ENCODE assay signal across 16 mouse cellular contexts in genomic region chr5:98566461-98567193, GRCm38 (mm10). TPM values are rescaled to one million over a fixed set of nuclear protein-coding genes. Genes with fewer than 3 reads are reported as not detected.
DNase-seq lines count a peak whose midpoint lies in the region; ATAC-seq lines count a peak whose summit lies in the region.
"Had no signal": no experiment of that assay in that cellular context is flagged by ENCODE, and none has a peak within 500 bp of the region (broad histone marks: within the 10 kb centered on the region; RNA-seq: fewer than 3 reads in every experiment).

No protein-coding gene starts in this region.

- H3K4me1 ChIP-seq in lung, embryonic 16.5 days (replicated peaks; ENCODE audit: control insufficient read depth, insufficient read depth, low read length): peaks cover 26% of the 10 kb centered on the region
- 0 out of 2 replicates have a peak, but pooled peaks cover 3% of the 10 kb centered on the region for H3K4me1 ChIP-seq in embryonic facial prominence, embryonic 12.5 days
- H3K4me1 ChIP-seq in hindbrain, embryonic 14.5 days (replicated peaks; ENCODE audit: control insufficient read depth, insufficient read depth, low read length): no peaks in the 10 kb centered on the region
- no peaks in the 10 kb centered on the region for H3K4me1 ChIP-seq in neural tube, embryonic 13.5 days (replicated peaks)
- peaks cover 14% of the 10 kb centered on the region; the same call in 1 of the 2 replicates for H3K4me1 ChIP-seq in kidney, embryonic 15.5 days
- H3K4me1 ChIP-seq: liver, embryonic 13.5 days had no signal

- 0 out of 2 replicates have a peak overlapping the region, but pooled peaks have one; percentile 1 for H3K27ac ChIP-seq in lung, embryonic 16.5 days (ENCODE audit: low read length)
- no peak overlapping the region for H3K27ac ChIP-seq in embryonic facial prominence, embryonic 12.5 days
- H3K27ac ChIP-seq in hindbrain, embryonic 14.5 days: no peak overlapping the region
- H3K27ac ChIP-seq in neural tube, embryonic 13.5 days (replicated peaks): no peak overlapping the region
- H3K27ac ChIP-seq in kidney, embryonic 15.5 days: no peak overlapping the region
- H3K27ac ChIP-seq: heart, embryonic 13.5 days; liver, embryonic 13.5 days had no signal

- peak; percentile 23; the same call in 1 of the 2 replicates for ATAC-seq in lung, embryonic 16.5 days (ENCODE audit: low read depth)
- ATAC-seq in embryonic facial prominence, embryonic 12.5 days (ENCODE audit: insufficient number of reproducible peaks, insufficient read depth, low FRiP score, low TSS enrichment): peak; percentile 69; the same call in 1 of the 2 replicates
- ATAC-seq in hindbrain, embryonic 14.5 days (ENCODE audit: low FRiP score): peak; percentile 51; the same call in 1 of the 2 replicates
- 0 out of 2 replicates have a peak, but pooled peaks have one; percentile 40 for ATAC-seq in neural tube, embryonic 13.5 days (ENCODE audit: low read depth)
- ATAC-seq in kidney, embryonic 15.5 days (replicated peaks; ENCODE audit: low FRiP score): no peak
- ATAC-seq: CD4-positive, CD25-positive, alpha-beta regulatory T cell, adult 4 months; intestine, postnatal 0 days had no signal

- no peak overlapping the region for H3K4me2 ChIP-seq in lung, embryonic 16.5 days (ENCODE audit: low read depth, low read length)
- no peak overlapping the region for H3K4me2 ChIP-seq in embryonic facial prominence, embryonic 12.5 days (replicated peaks)
- H3K4me2 ChIP-seq in hindbrain, embryonic 14.5 days (replicated peaks): no peak overlapping the region
- no peak overlapping the region for H3K4me2 ChIP-seq in neural tube, embryonic 13.5 days
- no peak overlapping the region for H3K4me2 ChIP-seq in kidney, embryonic 15.5 days
- H3K4me2 ChIP-seq: heart, embryonic 13.5 days; liver, embryonic 13.5 days had no signal

- DNase-seq in lung, postnatal 4 days: no peak
- DNase-seq in hindbrain, embryonic 14.5 days (ENCODE audit: low spot score): peak; percentile 40
- DNase-seq in cerebellum, adult 18-20 months: no peak
- no peak for DNase-seq in left cerebral cortex, adult 18-20 months (ENCODE audit: low spot score in 2 of 2)
- DNase-seq: layer of hippocampus, adult 9-11 months; liver, embryonic 13.5 days; right cerebral cortex, postnatal 14 days had no signal

- no peak overlapping the region for H3K4me3 ChIP-seq in lung, embryonic 16.5 days (ENCODE audit: low read length)
- no peak overlapping the region for H3K4me3 ChIP-seq in embryonic facial prominence, embryonic 12.5 days
- H3K4me3 ChIP-seq in hindbrain, embryonic 14.5 days (replicated peaks; ENCODE audit: low read length): no peak overlapping the region
- H3K4me3 ChIP-seq in neural tube, embryonic 13.5 days: no peak overlapping the region
- no peak overlapping the region for H3K4me3 ChIP-seq in kidney, embryonic 15.5 days (replicated peaks)
- H3K4me3 ChIP-seq: heart, embryonic 13.5 days; liver, embryonic 13.5 days had no signal

- no peaks in the 10 kb centered on the region for H3K27me3 ChIP-seq in lung, embryonic 16.5 days (ENCODE audit: control insufficient read depth, insufficient read depth, low read depth, low read length)
- no peaks in the 10 kb centered on the region for H3K27me3 ChIP-seq in embryonic facial prominence, embryonic 12.5 days
- H3K27me3 ChIP-seq in hindbrain, embryonic 14.5 days (ENCODE audit: control insufficient read depth, insufficient read depth, low read length): no peaks in the 10 kb centered on the region
- no peaks in the 10 kb centered on the region for H3K27me3 ChIP-seq in neural tube, embryonic 13.5 days
- no peaks in the 10 kb centered on the region for H3K27me3 ChIP-seq in kidney, embryonic 15.5 days
- H3K27me3 ChIP-seq: heart, embryonic 13.5 days; liver, embryonic 13.5 days had no signal

- no peaks in the 10 kb centered on the region for H3K9me3 ChIP-seq in lung, embryonic 16.5 days (ENCODE audit: control insufficient read depth, low read length)
- H3K9me3 ChIP-seq in embryonic facial prominence, embryonic 12.5 days: no peaks in the 10 kb centered on the region
- no peaks in the 10 kb centered on the region for H3K9me3 ChIP-seq in hindbrain, embryonic 14.5 days (ENCODE audit: control insufficient read depth, low read length)
- H3K9me3 ChIP-seq in neural tube, embryonic 13.5 days: no peaks in the 10 kb centered on the region
- no peaks in the 10 kb centered on the region for H3K9me3 ChIP-seq in kidney, embryonic 15.5 days (replicated peaks)
- H3K9me3 ChIP-seq: heart, embryonic 13.5 days; liver, embryonic 13.5 days had no signal

- H3K36me3 ChIP-seq in lung, embryonic 16.5 days (ENCODE audit: control insufficient read depth, insufficient read depth, low read length): no peaks in the 10 kb centered on the region
- no peaks in the 10 kb centered on the region for H3K36me3 ChIP-seq in embryonic facial prominence, embryonic 12.5 days
- no peaks in the 10 kb centered on the region for H3K36me3 ChIP-seq in hindbrain, embryonic 14.5 days (replicated peaks; ENCODE audit: control insufficient read depth, insufficient read depth)
- H3K36me3 ChIP-seq in neural tube, embryonic 13.5 days: no peaks in the 10 kb centered on the region
- no peaks in the 10 kb centered on the region for H3K36me3 ChIP-seq in kidney, embryonic 15.5 days
- H3K36me3 ChIP-seq: heart, embryonic 13.5 days; liver, embryonic 13.5 days had no signal

- H3K9ac ChIP-seq in lung, embryonic 16.5 days (ENCODE audit: low read length): no peak overlapping the region
- H3K9ac ChIP-seq in embryonic facial prominence, embryonic 12.5 days: no peak overlapping the region
- no peak overlapping the region for H3K9ac ChIP-seq in hindbrain, embryonic 14.5 days
- H3K9ac ChIP-seq in neural tube, embryonic 13.5 days: no peak overlapping the region
- H3K9ac ChIP-seq in kidney, embryonic 15.5 days: no peak overlapping the region
- H3K9ac ChIP-seq: heart, embryonic 13.5 days; liver, embryonic 13.5 days had no signal

- WGBS in lung, embryonic 16.5 days: 29% methylated on average over 6 of the region's 6 CpGs
- 45% methylated on average over 6 of the region's 6 CpGs for WGBS in embryonic facial prominence, embryonic 12.5 days
- WGBS in hindbrain, embryonic 14.5 days: 27% methylated on average over 6 of the region's 6 CpGs
- WGBS in neural tube, embryonic 13.5 days: 32% methylated on average over 6 of the region's 6 CpGs
- 63% methylated on average over 6 of the region's 6 CpGs for WGBS in kidney, embryonic 15.5 days

RNA-seq across cellular contexts. Expression of gene Gm11111, which starts 14.1 kb away (rescaled TPM):
- polyA plus RNA-seq in lung, embryonic 16.5 days (2015; fragmentation: Nextera tagmentation; extraction: Ambion mirVana): not detected in 2 replicates
- polyA plus RNA-seq in embryonic facial prominence, embryonic 12.5 days (2016; fragmentation: Nextera tagmentation; extraction: Ambion mirVana): not detected in 2 replicates
- not detected in 2 replicates for polyA plus RNA-seq in hindbrain, embryonic 14.5 days (2014; fragmentation: Nextera tagmentation; extraction: Ambion mirVana)
- polyA plus RNA-seq in neural tube, embryonic 13.5 days (2015; fragmentation: Nextera tagmentation; extraction: Ambion mirVana): not detected in 2 replicates
- not detected in 2 replicates for polyA plus RNA-seq in kidney, embryonic 15.5 days (2015; fragmentation: Nextera tagmentation; extraction: Ambion mirVana)
- total RNA-seq in left cerebral cortex, adult 18-20 months (2021): not detected
- total RNA-seq: common myeloid progenitor, adult 5-6 weeks had no signal
- polyA plus RNA-seq: CD4-positive, CD25-positive, alpha-beta regulatory T cell, adult 4 months; heart, embryonic 13.5 days; intestine, postnatal 0 days; liver, embryonic 13.5 days; stomach, embryonic 16.5 days had no signal
